Comparison of ENCODE assay signal across 24 mouse cellular contexts in the genomic region with DNA sequence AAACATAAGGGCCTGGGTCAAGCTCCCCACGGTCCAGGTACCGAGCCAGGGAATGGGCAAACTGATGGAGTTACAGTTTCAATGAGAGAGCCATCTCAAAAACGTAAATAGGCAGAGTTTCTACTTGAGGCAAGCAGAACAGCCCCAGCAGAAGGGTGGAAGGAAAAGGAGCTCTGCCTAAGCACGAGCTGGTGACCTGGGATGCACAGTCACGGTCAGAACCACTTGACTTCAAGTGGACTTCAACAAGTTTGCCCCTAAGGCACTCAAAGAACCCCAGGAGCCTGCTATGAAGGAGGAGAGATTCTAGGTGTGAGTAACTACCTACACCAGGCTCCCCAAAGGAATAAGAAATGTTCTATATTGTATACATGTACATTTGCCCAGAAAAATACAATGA.
"Had no signal": no experiment of that assay in that cellular context is flagged by ENCODE, and none has a peak within 500 bp of the region (broad histone marks: within the 10 kb centered on the region; RNA-seq: fewer than 3 reads in every experiment).

No protein-coding gene starts in this region.

- H3K9ac ChIP-seq: kidney, embryonic 15.5 days; limb, embryonic 12.5 days; limb, embryonic 15.5 days; liver, embryonic 14.5 days; liver, postnatal 0 days; midbrain, embryonic 13.5 days; neural tube, embryonic 12.5 days; neural tube, embryonic 15.5 days had no signal

- ATAC-seq: liver, postnatal 0 days; midbrain, embryonic 13.5 days; midbrain, embryonic 16.5 days had no signal

- H3K4me3 ChIP-seq: kidney, embryonic 15.5 days; limb, embryonic 12.5 days; limb, embryonic 15.5 days; megakaryocyte, embryonic 14.5 days; midbrain, embryonic 10.5 days; midbrain, embryonic 13.5 days; myocyte; neural tube, embryonic 12.5 days; neural tube, embryonic 15.5 days had no signal

- H3K4me2 ChIP-seq: kidney, embryonic 15.5 days; limb, embryonic 12.5 days; limb, embryonic 15.5 days; liver, embryonic 11.5 days; midbrain, embryonic 13.5 days; neural tube, embryonic 12.5 days; neural tube, embryonic 15.5 days had no signal

- H3K27me3 ChIP-seq: kidney, embryonic 15.5 days; limb, embryonic 12.5 days; limb, embryonic 15.5 days; megakaryocyte, embryonic 14.5 days; midbrain, embryonic 13.5 days; neural tube, embryonic 12.5 days; neural tube, embryonic 15.5 days had no signal

- H3K27ac ChIP-seq: kidney, embryonic 15.5 days; limb, embryonic 12.5 days; limb, embryonic 15.5 days; liver, embryonic 14.5 days; midbrain, embryonic 10.5 days; midbrain, embryonic 13.5 days; neural tube, embryonic 12.5 days; neural tube, embryonic 15.5 days; stomach, postnatal 0 days had no signal

- H3K9me3 ChIP-seq: kidney, embryonic 15.5 days; limb, embryonic 12.5 days; limb, embryonic 15.5 days; megakaryocyte, embryonic 14.5 days; midbrain, embryonic 10.5 days; midbrain, embryonic 13.5 days; neural tube, embryonic 12.5 days; neural tube, embryonic 15.5 days had no signal

- H3K4me1 ChIP-seq: kidney, embryonic 15.5 days; limb, embryonic 12.5 days; limb, embryonic 15.5 days; midbrain, embryonic 10.5 days; midbrain, embryonic 13.5 days; neural tube, embryonic 12.5 days; neural tube, embryonic 15.5 days had no signal

- DNase-seq: kidney, adult 11 months; kidney, adult 8-10 months; kidney, postnatal 10 days; kidney, postnatal 36 days; left cerebral cortex, postnatal 4 days; liver, postnatal 0 days; right cerebral cortex, adult 18-20 months; right cerebral cortex, postnatal 14 days; right cerebral cortex, postnatal 4 days; thymus, adult 2 months; thymus, postnatal 14 days had no signal
